Mouse (Mus musculus) small intestine, adult 2 months (tissue): ENCODE results near the gene Xylb.

Source experiments
- CTCF ChIP-seq: fragments of 200-500 bp; IDR thresholded peaks from 2 replicates; pipeline ENCODE4 v1.5.1; 2012; ENCODE audit warnings: low read depth, mild to moderate bottlenecking, control low read depth, inconsistent platforms, low read length, moderate library complexity, mixed read lengths; ENCODE audit not compliant: insufficient replicate concordance, insufficient read length; ENCODE audit errors: extremely low read depth
- POLR2A ChIP-seq: fragments of 200-500 bp; IDR thresholded peaks from 2 replicates; pipeline ENCODE4 v1.6.1; 2012; ENCODE audit warnings: low read depth, mild to moderate bottlenecking, control low read depth, inconsistent platforms, low read length, moderate library complexity

DNA sequence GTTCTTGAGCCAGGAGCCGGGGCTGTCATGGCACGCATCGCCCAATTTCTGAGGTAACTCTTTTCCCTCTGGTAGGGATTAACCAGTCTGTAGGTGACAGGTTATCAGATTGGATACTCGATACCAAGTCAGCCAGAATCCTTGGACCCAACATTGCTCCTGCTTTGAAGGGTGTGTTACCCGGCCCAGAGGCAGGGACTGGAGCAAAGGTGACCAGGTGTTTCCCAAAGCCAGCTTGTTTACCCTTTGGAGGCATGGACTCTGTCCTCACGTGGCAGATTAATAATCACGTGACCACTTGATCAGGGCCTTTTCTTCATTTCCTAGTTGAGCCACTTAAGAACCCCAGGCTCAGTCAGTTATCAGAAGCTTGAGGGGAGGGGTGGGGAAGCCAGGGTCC, 14.5 kb upstream of the Xylb start:
- TF ChIP-seq CTCF (no peak), POLR2A (no peak; the same call in 1 of the 2 replicates)
